Mouse (Mus musculus): Measurements from ENCODE around the gene Itgav. TPM values are rescaled to one million over a fixed set of nuclear protein-coding genes. Genes with fewer than 3 reads are reported as not detected.

Gene Itgav
- 17.1 and 24.7 TPM in 2 replicates for polyA plus RNA-seq (2015; fragmentation: Nextera tagmentation; extraction: Ambion mirVana)

- Histone ChIP-seq H3K9me3 (ENCODE audit: control insufficient read depth, low read length) (no peaks in the 10 kb centered on the region), H3K4me2 (ENCODE audit: low read length) (peak within 1 kb of the TSS; percentile 96), H3K27ac (ENCODE audit: low read depth, low read length) (peak within 1 kb of the TSS; percentile 81), H3K4me1 (ENCODE audit: control insufficient read depth, insufficient read depth, low read depth, low read length) (peaks cover 5% of the 10 kb centered on the region), H3K36me3 (ENCODE audit: control insufficient read depth, insufficient read depth, low read length) (no peaks in the 10 kb centered on the region), H3K9ac (ENCODE audit: low read depth, low read length) (peak within 1 kb of the TSS; percentile 78), H3K4me3 (ENCODE audit: low read length) (peak within 1 kb of the TSS; percentile 74), H3K27me3 (replicated peaks; ENCODE audit: control insufficient read depth, insufficient read depth, low read length) (no peaks in the 10 kb centered on the region)
- WGBS: under 1% methylated on average over 60 of the region's 84 CpGs
- peak; percentile 96 for ATAC-seq
These were observed at the start of gene Itgav for GRCm38 (mm10) chr2:83723921-83724826. Gene Itgav (plus strand): TSS chr2:83724397.

DNA sequence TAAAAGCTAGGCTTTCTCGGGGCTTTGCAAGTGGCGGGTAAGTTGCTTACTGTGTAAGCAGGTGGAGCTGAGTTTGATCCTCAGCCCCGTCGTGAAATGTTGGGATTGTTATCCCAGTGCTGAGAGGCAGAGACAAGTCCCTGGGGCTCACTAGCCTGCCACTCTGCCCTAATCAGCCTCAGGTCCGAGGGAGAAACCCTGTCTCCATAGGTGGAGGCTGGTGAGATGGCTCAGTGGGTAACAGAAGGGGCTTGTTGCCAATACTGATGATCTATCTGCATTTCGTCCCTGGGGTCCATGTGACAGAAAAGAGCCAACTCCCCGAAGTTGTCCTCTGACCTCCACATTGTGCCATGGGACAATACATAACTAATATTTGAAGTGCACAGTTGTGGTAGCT, 49.8 kb upstream of the Itgav start:
- no peaks in the 10 kb centered on the region for H3K9me3 ChIP-seq (ENCODE audit: control insufficient read depth, low read length)
- H3K27me3 ChIP-seq (replicated peaks; ENCODE audit: control insufficient read depth, insufficient read depth, low read length): no peaks in the 10 kb centered on the region
- ATAC-seq: peak; percentile 7; the same call in 1 of the 2 replicates
- no peak overlapping the region for H3K27ac ChIP-seq (ENCODE audit: low read depth, low read length)
- H3K36me3 ChIP-seq (ENCODE audit: control insufficient read depth, insufficient read depth, low read length): 0 out of 2 replicates have a peak, but pooled peaks cover 2% of the 10 kb centered on the region
- peaks cover 2% of the 10 kb centered on the region; the same call in 1 of the 2 replicates for H3K4me1 ChIP-seq (ENCODE audit: control insufficient read depth, insufficient read depth, low read depth, low read length)
- H3K4me3 ChIP-seq (ENCODE audit: low read length): no peak overlapping the region
- WGBS: 63% methylated on average over 7 of the region's 7 CpGs
- H3K4me2 ChIP-seq (ENCODE audit: low read length): no peak overlapping the region
- H3K9ac ChIP-seq (ENCODE audit: low read depth, low read length): no peak overlapping the region

GRCm38 (mm10) chr2:83674896-83675295, 49.3 kb upstream of the Itgav start:
- no peak overlapping the region for H3K4me3 ChIP-seq (ENCODE audit: low read length)
- ATAC-seq: 0 out of 2 replicates have a peak, but pooled peaks have one; percentile 5
- H3K4me1 ChIP-seq (ENCODE audit: control insufficient read depth, insufficient read depth, low read depth, low read length): peaks cover 2% of the 10 kb centered on the region; the same call in 1 of the 2 replicates
- H3K27me3 ChIP-seq (replicated peaks; ENCODE audit: control insufficient read depth, insufficient read depth, low read length): no peaks in the 10 kb centered on the region
- H3K27ac ChIP-seq (ENCODE audit: low read depth, low read length): no peak overlapping the region
- no peaks in the 10 kb centered on the region for H3K9me3 ChIP-seq (ENCODE audit: control insufficient read depth, low read length)
- 82% methylated on average over 9 of the region's 9 CpGs for WGBS
- H3K4me2 ChIP-seq (ENCODE audit: low read length): no peak overlapping the region
- H3K36me3 ChIP-seq (ENCODE audit: control insufficient read depth, insufficient read depth, low read length): 0 out of 2 replicates have a peak, but pooled peaks cover 2% of the 10 kb centered on the region
- H3K9ac ChIP-seq (ENCODE audit: low read depth, low read length): no peak overlapping the region

DNA sequence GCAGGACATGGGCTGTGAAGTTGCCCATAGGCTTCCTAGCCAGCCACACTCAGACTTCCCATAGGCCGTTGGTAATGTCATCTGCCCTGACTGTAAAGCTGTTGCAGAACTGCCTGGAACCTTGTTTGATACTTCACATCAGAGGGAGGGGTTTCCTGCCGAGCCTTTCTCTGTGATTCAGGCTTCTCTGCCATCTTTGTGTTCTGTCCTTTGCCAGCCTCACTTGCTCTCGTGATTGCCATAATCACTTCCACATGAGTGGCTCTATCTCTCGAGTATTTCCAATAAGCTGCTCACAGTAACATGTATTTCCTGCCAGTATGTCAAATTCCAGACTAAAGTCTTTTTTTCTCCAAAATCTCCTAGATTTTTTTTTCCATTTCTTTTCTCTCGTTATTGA, 48.5 kb upstream of the Itgav start:
- Histone ChIP-seq H3K27ac (ENCODE audit: low read depth, low read length) (no peak overlapping the region), H3K27me3 (replicated peaks; ENCODE audit: control insufficient read depth, insufficient read depth, low read length) (no peaks in the 10 kb centered on the region), H3K9ac (ENCODE audit: low read depth, low read length) (no peak overlapping the region), H3K4me2 (ENCODE audit: low read length) (no peak overlapping the region), H3K4me3 (ENCODE audit: low read length) (no peak overlapping the region), H3K36me3 (ENCODE audit: control insufficient read depth, insufficient read depth, low read length) (0 out of 2 replicates have a peak, but pooled peaks cover 2% of the 10 kb centered on the region), H3K9me3 (ENCODE audit: control insufficient read depth, low read length) (no peaks in the 10 kb centered on the region), H3K4me1 (ENCODE audit: control insufficient read depth, insufficient read depth, low read depth, low read length) (peaks cover 2% of the 10 kb centered on the region; the same call in 1 of the 2 replicates)
- 51% methylated on average over 5 of the region's 5 CpGs for WGBS
- 0 out of 2 replicates have a peak, but pooled peaks have one; percentile 22 for ATAC-seq

DNA sequence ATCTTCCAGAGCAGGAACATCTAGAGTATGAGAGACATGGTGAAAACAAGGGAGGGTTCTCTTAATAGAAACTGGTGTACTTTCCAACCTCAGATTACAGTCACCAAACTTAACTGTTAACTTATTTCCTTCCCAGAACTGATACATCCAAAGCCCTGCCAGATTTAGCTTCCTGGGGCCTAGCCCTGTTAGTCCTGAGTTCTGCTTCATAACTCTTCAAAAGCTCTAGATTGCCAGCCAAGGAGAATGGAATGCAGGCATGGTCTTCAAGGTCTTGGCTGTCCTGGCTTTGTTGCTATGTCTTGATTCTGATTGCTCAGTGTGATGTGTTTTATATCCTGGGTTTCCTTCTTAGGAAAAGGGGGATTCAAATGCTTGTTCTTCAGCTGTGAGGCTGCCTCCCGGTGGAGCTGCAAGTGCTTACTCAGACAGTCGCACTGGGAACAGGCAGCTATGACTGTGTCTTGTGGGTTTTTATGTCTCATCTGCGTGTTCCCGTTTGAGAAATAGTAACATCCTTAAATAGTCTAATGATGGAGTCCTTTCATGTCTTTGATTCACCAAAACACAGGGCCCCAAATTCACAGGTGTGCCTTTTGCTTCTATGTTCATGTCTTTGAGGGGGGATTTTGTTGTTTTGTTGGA, 47.8 kb upstream of the Itgav start:
- H3K4me3 ChIP-seq (ENCODE audit: low read length): no peak overlapping the region
- H3K4me1 ChIP-seq (ENCODE audit: control insufficient read depth, insufficient read depth, low read depth, low read length): peaks cover 2% of the 10 kb centered on the region; the same call in 1 of the 2 replicates
- H3K27ac ChIP-seq (ENCODE audit: low read depth, low read length): no peak overlapping the region
- no peaks in the 10 kb centered on the region for H3K9me3 ChIP-seq (ENCODE audit: control insufficient read depth, low read length)
- no peaks in the 10 kb centered on the region for H3K27me3 ChIP-seq (replicated peaks; ENCODE audit: control insufficient read depth, insufficient read depth, low read length)
- no peak overlapping the region for H3K4me2 ChIP-seq (ENCODE audit: low read length)
- 0 out of 2 replicates have a peak, but pooled peaks cover 2% of the 10 kb centered on the region for H3K36me3 ChIP-seq (ENCODE audit: control insufficient read depth, insufficient read depth, low read length)
- H3K9ac ChIP-seq (ENCODE audit: low read depth, low read length): no peak overlapping the region
- WGBS: 91% methylated on average over 4 of the region's 4 CpGs
- no peak for ATAC-seq

GRCm38 (mm10) chr2:83681332-83681731, 42.9 kb upstream of the Itgav start:
- no peak overlapping the region for H3K4me2 ChIP-seq (ENCODE audit: low read length)
- no peak overlapping the region for H3K27ac ChIP-seq (ENCODE audit: low read depth, low read length)
- ATAC-seq: no peak
- no peaks in the 10 kb centered on the region for H3K9me3 ChIP-seq (ENCODE audit: control insufficient read depth, low read length)
- WGBS: 60% methylated on average over 8 of the region's 8 CpGs
- H3K4me1 ChIP-seq (ENCODE audit: control insufficient read depth, insufficient read depth, low read depth, low read length): no peaks in the 10 kb centered on the region
- H3K9ac ChIP-seq (ENCODE audit: low read depth, low read length): no peak overlapping the region
- no peaks in the 10 kb centered on the region for H3K27me3 ChIP-seq (replicated peaks; ENCODE audit: control insufficient read depth, insufficient read depth, low read length)
- H3K36me3 ChIP-seq (ENCODE audit: control insufficient read depth, insufficient read depth, low read length): no peaks in the 10 kb centered on the region
- H3K4me3 ChIP-seq (ENCODE audit: low read length): no peak overlapping the region

- H3K4me2 ChIP-seq (ENCODE audit: low read length): no peak overlapping the region
- H3K36me3 ChIP-seq (ENCODE audit: control insufficient read depth, insufficient read depth, low read length): no peaks in the 10 kb centered on the region
- no peak overlapping the region for H3K9ac ChIP-seq (ENCODE audit: low read depth, low read length)
- H3K9me3 ChIP-seq (ENCODE audit: control insufficient read depth, low read length): no peaks in the 10 kb centered on the region
- no peaks in the 10 kb centered on the region for H3K27me3 ChIP-seq (replicated peaks; ENCODE audit: control insufficient read depth, insufficient read depth, low read length)
- H3K4me1 ChIP-seq (ENCODE audit: control insufficient read depth, insufficient read depth, low read depth, low read length): no peaks in the 10 kb centered on the region
- no peak for ATAC-seq
- WGBS: 53% methylated on average over 6 of the region's 6 CpGs
- no peak overlapping the region for H3K4me3 ChIP-seq (ENCODE audit: low read length)
- no peak overlapping the region for H3K27ac ChIP-seq (ENCODE audit: low read depth, low read length)
These were observed 42.4 kb upstream of the Itgav start for GRCm38 (mm10) chr2:83681785-83682184.

DNA sequence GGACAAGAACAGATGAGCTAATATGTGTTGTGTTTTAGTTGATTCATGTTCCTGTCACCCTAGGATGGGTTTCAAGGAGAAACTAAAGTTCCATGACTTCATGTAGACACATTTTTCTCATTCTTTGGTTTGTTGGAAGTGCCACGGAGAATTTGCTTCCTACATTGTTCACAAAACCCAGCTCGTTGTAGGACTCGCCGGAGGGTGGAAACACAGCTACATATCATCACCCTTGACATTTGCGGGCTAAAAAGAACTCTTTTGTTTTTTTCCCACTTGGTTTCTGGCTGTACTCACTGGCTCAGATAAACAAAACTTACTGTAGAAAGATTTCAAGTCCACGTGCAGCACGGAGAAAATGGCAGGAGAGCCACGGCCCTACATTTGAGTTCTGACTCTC, 41.9 kb upstream of the Itgav start:
- Histone ChIP-seq H3K36me3 (ENCODE audit: control insufficient read depth, insufficient read depth, low read length) (no peaks in the 10 kb centered on the region), H3K4me2 (ENCODE audit: low read length) (no peak overlapping the region), H3K27me3 (replicated peaks; ENCODE audit: control insufficient read depth, insufficient read depth, low read length) (no peaks in the 10 kb centered on the region), H3K9ac (ENCODE audit: low read depth, low read length) (no peak overlapping the region), H3K4me1 (ENCODE audit: control insufficient read depth, insufficient read depth, low read depth, low read length) (no peaks in the 10 kb centered on the region), H3K27ac (ENCODE audit: low read depth, low read length) (no peak overlapping the region), H3K4me3 (ENCODE audit: low read length) (no peak overlapping the region), H3K9me3 (ENCODE audit: control insufficient read depth, low read length) (no peaks in the 10 kb centered on the region)
- no peak for ATAC-seq
- WGBS: 66% methylated on average over 8 of the region's 8 CpGs

Data from hindbrain, embryonic 16.5 days (tissue).